Mouse (Mus musculus) liver, adult 2 months (tissue): Measurements from ENCODE around the gene Pigp. TPM values are rescaled to one million over a fixed set of nuclear protein-coding genes. Genes with fewer than 3 reads are reported as not detected.
A peak's percentile ranks its signal among the peaks of the same experiment; 100 is the strongest.
"Not testable (repeated sequence)": the region's sequence is repeated elsewhere in the genome, so short reads cannot be mapped to it uniquely, and the experiment has no call there.

Experiments
- DNase-seq: peaks from one replicate; pipeline ENCODE4 v3.0.0-alpha.2; 2011; ENCODE audit warnings: low read depth, low spot score; ENCODE audit errors: extremely low read depth
- H3K27ac ChIP-seq: fragments of 200-500 bp; replicated peaks from 2 replicates; pipeline ENCODE4 v1.5.1; 2012; ENCODE audit warnings: low read depth, mild to moderate bottlenecking, control low read depth, inconsistent platforms, low read length; ENCODE audit not compliant: insufficient read depth
- H3K27me3 ChIP-seq: fragments of 200-500 bp; 2 replicates; pipeline ENCODE4 v1.6.1; 2012; ENCODE audit warnings: mild to moderate bottlenecking, moderate library complexity, low read length, inconsistent platforms; ENCODE audit not compliant: control insufficient read depth, insufficient read depth
- H3K36me3 ChIP-seq: fragments of 200-500 bp; 2 replicates; pipeline ENCODE4 v1.6.1; 2012; ENCODE audit warnings: low read length, inconsistent platforms; ENCODE audit not compliant: control insufficient read depth, insufficient read depth
- H3K4me1 ChIP-seq: fragments of 200-500 bp; 2 replicates; pipeline ENCODE4 v1.6.1; 2011; ENCODE audit warnings: low read length; ENCODE audit not compliant: control insufficient read depth, insufficient read depth
- H3K4me3 ChIP-seq: fragments of 200-500 bp; 2 replicates; pipeline ENCODE4 v1.5.1; 2011; ENCODE audit warnings: low read depth, mild to moderate bottlenecking, control low read depth, low read length, moderate library complexity; ENCODE audit not compliant: insufficient read depth
- H3K79me2 ChIP-seq: fragments of 200-500 bp; 2 replicates; pipeline ENCODE4 v1.6.1; 2012; ENCODE audit warnings: inconsistent platforms, mild to moderate bottlenecking, low read length, moderate library complexity; ENCODE audit not compliant: control insufficient read depth, insufficient read depth
- H3K9ac ChIP-seq: fragments of 200-500 bp; 2 replicates; pipeline ENCODE4 v1.6.1; 2012; ENCODE audit warnings: low read depth, mild to moderate bottlenecking, control low read depth, inconsistent platforms, low read length
- CTCF ChIP-seq: fragments of 200-500 bp; IDR thresholded peaks from 2 replicates; pipeline ENCODE4 v1.5.1; 2011; ENCODE audit warnings: low read depth, low read length, control low read depth
- POLR2A ChIP-seq: fragments of 200-500 bp; IDR thresholded peaks from 2 replicates; pipeline ENCODE4 v1.6.1; 2011; ENCODE audit warnings: low read length, control low read depth; ENCODE audit not compliant: insufficient read depth; ENCODE audit errors: extremely low read depth
- WGBS: fragments of 180-500 bp; shearing (Covaris S2); methylation state at CpG from one replicate; pipeline ENCODE4 v1.1.7; 2018; 5-methylcytosine and 5-hydroxymethylcytosine counted together
- polyA plus RNA-seq: library from polyadenylated mRNA; depleted of rRNA; stranded (reverse); fragments of >200 nt; gene quantifications from 2 replicates; pipeline ENCODE4 v1.2.3, GENCODE M21; 2012
- total RNA-seq: library from RNA; depleted of rRNA; stranded (reverse); fragments of >200 nt; gene quantifications from 2 replicates; pipeline ENCODE4 v1.2.3, GENCODE M21; 2014

Pigp gene
- total and polyA plus RNA-seq, 2 experiments = 13.1 to 41.2 TPM

- Histone ChIP-seq H3K4me3 (no peak overlapping the region), H3K4me1 (peaks cover 6% of the 10 kb centered on the region; the same call in 1 of the 2 replicates), H3K27me3 (no peaks in the 10 kb centered on the region), H3K9ac (no peak overlapping the region), H3K79me2 (no peaks in the 10 kb centered on the region), H3K27ac (no peak overlapping the region), H3K36me3 (no peaks in the 10 kb centered on the region)
- TF ChIP-seq CTCF (no peak), POLR2A (no peak)
- WGBS = 85% methylated on average over 11 of the region's 11 CpGs
- DNase-seq = no peak
Measured at GRCm38 (mm10) chr16:94349588-94350286, 21.9 kb downstream of the Pigp start.

- WGBS = 97% methylated on average over 2 of the region's 2 CpGs
Measured at GRCm38 (mm10) chr16:94348779-94349178, 22.9 kb downstream of the Pigp start.

GRCm38 (mm10) chr16:94347080-94347731 is 24.4 kb downstream of the Pigp start:
- TF ChIP-seq POLR2A (no peak), CTCF (0 out of 2 replicates have a peak, but pooled peaks have one; percentile 1)
- peak overlapping the region; percentile 34 for H3K27ac ChIP-seq
- 20% methylated on average over 7 of the region's 7 CpGs for WGBS

More at GRCm38 (mm10) chr16:94348779-94349178, 22.9 kb downstream of the Pigp start:
- no peaks in the 10 kb centered on the region for H3K27me3 ChIP-seq
- no peak overlapping the region for H3K27ac ChIP-seq
- H3K4me3 ChIP-seq = no peak overlapping the region
- H3K4me1 ChIP-seq = peaks cover 6% of the 10 kb centered on the region; the same call in 1 of the 2 replicates
- no peak overlapping the region for H3K9ac ChIP-seq
- no peaks in the 10 kb centered on the region for H3K36me3 ChIP-seq
- TF ChIP-seq CTCF (no peak), POLR2A (no peak)
- no peak for DNase-seq
- H3K79me2 ChIP-seq = no peaks in the 10 kb centered on the region

GRCm38 (mm10) chr16:94345733-94346132 is 25.9 kb downstream of the Pigp start:
- no peaks in the 10 kb centered on the region for H3K79me2 ChIP-seq
- peaks cover 6% of the 10 kb centered on the region; the same call in 1 of the 2 replicates for H3K4me1 ChIP-seq
- H3K27me3 ChIP-seq = no peaks in the 10 kb centered on the region
- H3K36me3 ChIP-seq = no peaks in the 10 kb centered on the region
- no peak overlapping the region for H3K27ac ChIP-seq
- no peak for DNase-seq
- H3K4me3 ChIP-seq = no peak overlapping the region
- TF ChIP-seq POLR2A (no peak), CTCF (no peak)
- 67% methylated on average over 1 of the region's 1 CpGs for WGBS
- H3K9ac ChIP-seq = no peak overlapping the region

More at GRCm38 (mm10) chr16:94347080-94347731, 24.4 kb downstream of the Pigp start:
- Histone ChIP-seq H3K9ac (no peak overlapping the region), H3K36me3 (no peaks in the 10 kb centered on the region), H3K4me1 (peaks cover 6% of the 10 kb centered on the region; the same call in 1 of the 2 replicates), H3K4me3 (no peak overlapping the region), H3K79me2 (no peaks in the 10 kb centered on the region), H3K27me3 (no peaks in the 10 kb centered on the region)
- peak; percentile 95 for DNase-seq

GRCm38 (mm10) chr16:94339164-94340160 is 32.2 kb downstream of the Pigp start:
- H3K9ac ChIP-seq, H3K4me1 ChIP-seq, H3K79me2 ChIP-seq, H3K27ac ChIP-seq, H3K27me3 ChIP-seq, H3K4me3 ChIP-seq, H3K36me3 ChIP-seq, DNase-seq: not testable (repeated sequence)
- WGBS = 93% methylated on average over 22 of the region's 22 CpGs
